Mouse (Mus musculus): ENCODE data around the gene Tpsab1.

GRCm38 (mm10) chr17:25340003-25340402 is 5.4 kb downstream of the Tpsab1 start:
- TF ChIP-seq CTCF (IDR thresholded peaks at IDR 0.05; ENCODE audit: low read depth), result no peak
- no peak for TF ChIP-seq EP300 (IDR thresholded peaks at IDR 0.05; ENCODE audit: low read depth)

Measured in liver, embryonic 14.5 days (tissue).